11 mouse cellular contexts compared by ENCODE assay signal in genomic region chr9:82247695-82248445, GRCm38 (mm10).
DNase-seq lines count a peak whose midpoint lies in the region; ATAC-seq and TF ChIP-seq lines count a peak whose summit lies in the region.
"Had no signal": no experiment of that assay in that cellular context is flagged by ENCODE, and none has a peak within 500 bp of the region (broad histone marks: within the 10 kb centered on the region; RNA-seq: fewer than 3 reads in every experiment).

No protein-coding gene starts in this region.

- CTCF ChIA-PET in Patski (lab: Charles Lee): no interaction called here

- TF ChIP-seq POLR2A in limb, embryonic 14.5 days (IDR thresholded peaks at IDR 0.05; ENCODE audit: borderline replicate concordance, extremely low read depth, insufficient read depth, insufficient read length): no peak

- no peaks in the 10 kb centered on the region for H3K4me1 ChIP-seq in limb, embryonic 14.5 days (ENCODE audit: control insufficient read depth, insufficient read depth, low read length)
- H3K4me1 ChIP-seq in limb, embryonic 10.5 days: no peaks in the 10 kb centered on the region
- H3K4me1 ChIP-seq: embryonic facial prominence, embryonic 12.5 days; heart, embryonic 13.5 days had no signal

- DNase-seq in gastrocnemius, adult 2 months: no peak
- DNase-seq in gastrocnemius, postnatal 36 days: no peak
- peak; percentile 41 for DNase-seq in limb, embryonic 14.5 days (ENCODE audit: low spot score)
- no peak for DNase-seq in limb, embryonic 10.5 days (ENCODE audit: low spot score)
- no peak for DNase-seq in Patski (ENCODE audit: low read depth, low spot score)
- DNase-seq in kidney, postnatal 4 days: peak; percentile 3 to 5
- no peak for DNase-seq in right cerebral cortex, postnatal 10 days (ENCODE audit: low spot score in 2 of 2)
- no peak for DNase-seq in gastrocnemius, postnatal 4 days (ENCODE audit: low spot score in 2 of 2)

- TF ChIP-seq CTCF in gastrocnemius, adult 2 months (IDR thresholded peaks at IDR 0.05): peak; percentile 54
- TF ChIP-seq CTCF in Patski (IDR thresholded peaks at IDR 0.05): peak; percentile 74

- 83% methylated on average over 7 of the region's 7 CpGs for WGBS in limb, embryonic 14.5 days
- 81% methylated on average over 7 of the region's 7 CpGs for WGBS in limb, embryonic 10.5 days

- in situ Hi-C loops in Patski (cut with MboI; ENCODE audit: low pct_unique_long_range_greater_than_20kb): no loop called here

- H3K4me3 ChIP-seq in gastrocnemius, adult 2 months: no peak overlapping the region
- H3K4me3 ChIP-seq in limb, embryonic 14.5 days (replicated peaks; ENCODE audit: low read length): no peak overlapping the region
- H3K4me3 ChIP-seq in limb, embryonic 10.5 days: no peak overlapping the region
- H3K4me3 ChIP-seq: embryonic facial prominence, embryonic 12.5 days; heart, embryonic 13.5 days had no signal

- POLR2A ChIA-PET in Patski (lab: Charles Lee): interaction anchor here (0.7 kb wide), 1 partner anchor 632 kb away, joined by 3 read pairs; no protein-coding TSS in a partner anchor

- no peaks in the 10 kb centered on the region for H3K27me3 ChIP-seq in limb, embryonic 14.5 days (ENCODE audit: control insufficient read depth, insufficient read depth, low read length)
- no peaks in the 10 kb centered on the region for H3K27me3 ChIP-seq in limb, embryonic 10.5 days (ENCODE audit: low read depth, poor library complexity, severe bottlenecking)
- no peaks in the 10 kb centered on the region for H3K27me3 ChIP-seq in Patski
- H3K27me3 ChIP-seq: embryonic facial prominence, embryonic 12.5 days; heart, embryonic 13.5 days had no signal

- no peak overlapping the region for H3K27ac ChIP-seq in gastrocnemius, adult 2 months
- no peak overlapping the region for H3K27ac ChIP-seq in limb, embryonic 14.5 days (replicated peaks; ENCODE audit: low read depth, low read length)
- H3K27ac ChIP-seq in limb, embryonic 10.5 days: no peak overlapping the region
- H3K27ac ChIP-seq: embryonic facial prominence, embryonic 12.5 days; heart, embryonic 13.5 days; macrophage had no signal

- no peak overlapping the region for H3K9ac ChIP-seq in limb, embryonic 14.5 days (ENCODE audit: low read depth, low read length, severe bottlenecking)
- H3K9ac ChIP-seq: embryonic facial prominence, embryonic 12.5 days; heart, embryonic 13.5 days had no signal

- H3K36me3 ChIP-seq in limb, embryonic 14.5 days (ENCODE audit: control insufficient read depth, insufficient read depth, low read length): no peaks in the 10 kb centered on the region
- H3K36me3 ChIP-seq in limb, embryonic 10.5 days: no peaks in the 10 kb centered on the region
- H3K36me3 ChIP-seq: embryonic facial prominence, embryonic 12.5 days; heart, embryonic 13.5 days had no signal

- H3K9me3 ChIP-seq in limb, embryonic 14.5 days (ENCODE audit: control insufficient read depth, low read length): no peaks in the 10 kb centered on the region
- H3K9me3 ChIP-seq in limb, embryonic 10.5 days (replicated peaks): no peaks in the 10 kb centered on the region
- H3K9me3 ChIP-seq: embryonic facial prominence, embryonic 12.5 days; heart, embryonic 13.5 days had no signal

- H3K4me2 ChIP-seq in limb, embryonic 14.5 days (replicated peaks; ENCODE audit: low read depth, low read length, severe bottlenecking): no peak overlapping the region
- H3K4me2 ChIP-seq: embryonic facial prominence, embryonic 12.5 days; heart, embryonic 13.5 days had no signal

- ATAC-seq in limb, embryonic 14.5 days (ENCODE audit: low FRiP score, low read depth): no peak
- no peak for ATAC-seq in Patski

- intact Hi-C loops in gastrocnemius, adult 2 months (cut with DNase I): no loop called here
- intact Hi-C loops in gastrocnemius, postnatal 36 days (cut with DNase I): no loop called here

Comparison
In these comparisons a context has a peak if more than half of its experiments do, and no peak if none do; other contexts are left out.
1. DNase-seq: peak in limb, embryonic 14.5 days (single experiment) and kidney, postnatal 4 days (2 of 2); none in gastrocnemius, adult 2 months (single experiment), gastrocnemius, postnatal 36 days (0 of 2), limb, embryonic 10.5 days (single experiment), Patski (single experiment), right cerebral cortex, postnatal 10 days (0 of 2) and gastrocnemius, postnatal 4 days (0 of 2).